Mouse (Mus musculus) MEL (cell line): ENCODE results near the gene Olfr1098.

Experiments
- BHLHE40 ChIP-seq: IDR thresholded peaks from 2 replicates; pipeline ENCODE4 v1.6.1; 2012; ENCODE audit warnings: low read depth, mild to moderate bottlenecking, inconsistent platforms, low read length, improper control_type of control experiment, borderline replicate concordance
- CHD2 ChIP-seq: IDR thresholded peaks from 2 replicates; pipeline ENCODE4 v1.6.1; 2011; ENCODE audit warnings: low read length, improper control_type of control experiment
- CTCF ChIP-seq, 3 experiments: IDR thresholded peaks in 2 of 3; conservative IDR thresholded peaks in 1 of 3; 2 replicates each; pipeline ENCODE4 v1.5.1; 2011 to 2012; ENCODE audit warnings: low read length in 3 of 3, low read depth in 2 of 3, mild to moderate bottlenecking in 2 of 3, improper control_type of control experiment in 1 of 3, inconsistent platforms in 1 of 3, mixed read lengths in 1 of 3, moderate library complexity in 1 of 3; ENCODE audit not compliant: control insufficient read depth in 1 of 3, insufficient read depth in 1 of 3, poor library complexity in 1 of 3, severe bottlenecking in 1 of 3
- EP300 ChIP-seq, 2 experiments: IDR thresholded peaks; 2 replicates each; pipeline ENCODE4 v1.6.1; 2011; ENCODE audit warnings: improper control_type of control experiment in 2 of 2, low read length in 2 of 2, low read depth in 1 of 2, mild to moderate bottlenecking in 1 of 2
- ETS1 ChIP-seq: IDR thresholded peaks from 2 replicates; pipeline ENCODE4 v1.6.1; 2012; ENCODE audit warnings: low read depth, mild to moderate bottlenecking, inconsistent platforms, low read length, improper control_type of control experiment, moderate library complexity
- GATA1 ChIP-seq: IDR thresholded peaks from 2 replicates; pipeline ENCODE4 v1.6.1; 2011; ENCODE audit warnings: low read depth, low read length, improper control_type of control experiment
- MEF2A ChIP-seq: IDR thresholded peaks from 2 replicates; pipeline ENCODE4 v1.6.1; 2014; ENCODE audit warnings: low read depth, mild to moderate bottlenecking, inconsistent platforms, low read length, improper control_type of control experiment; ENCODE audit not compliant: poor library complexity, insufficient replicate concordance, severe bottlenecking; ENCODE audit errors: extremely low read depth
- POLR2A ChIP-seq, 2 experiments: IDR thresholded peaks; 2 replicates each; pipeline ENCODE4 v1.6.1; 2011 to 2012; ENCODE audit warnings: low read length in 2 of 2, mild to moderate bottlenecking in 2 of 2, control low read depth in 1 of 2, improper control_type of control experiment in 1 of 2, low read depth in 1 of 2, moderate library complexity in 1 of 2; ENCODE audit not compliant: control insufficient read depth in 1 of 2, insufficient read depth in 1 of 2, poor library complexity in 1 of 2
- USF1 ChIP-seq: IDR thresholded peaks from 2 replicates; pipeline ENCODE4 v1.6.1; 2014; ENCODE audit warnings: low read depth, mild to moderate bottlenecking, inconsistent platforms, low read length, improper control_type of control experiment, moderate library complexity
- ZKSCAN1 ChIP-seq: IDR thresholded peaks from 2 replicates; pipeline ENCODE4 v1.6.1; 2012; ENCODE audit warnings: low read depth, mild to moderate bottlenecking, inconsistent platforms, low read length, improper control_type of control experiment, moderate library complexity

- no peak for TF ChIP-seq CTCF (IDR thresholded peaks at IDR 0.05 in 2 of 3, conservative IDR thresholded peaks at IDR 0.05 in 1 of 3; ENCODE audit: control insufficient read depth in 1 of 3, insufficient read depth in 1 of 3, low read depth in 2 of 3, low read length in 3 of 3, poor library complexity in 1 of 3, severe bottlenecking in 1 of 3)
- TF ChIP-seq GATA1: no peak
- no peak for TF ChIP-seq USF1
- no peak for TF ChIP-seq EP300 (IDR thresholded peaks at IDR 0.05; ENCODE audit: low read depth in 1 of 2, low read length in 2 of 2)
- TF ChIP-seq ETS1: no peak
- TF ChIP-seq POLR2A (IDR thresholded peaks at IDR 0.05; ENCODE audit: control insufficient read depth in 1 of 2, insufficient read depth in 1 of 2, low read depth in 1 of 2, low read length in 2 of 2, poor library complexity in 1 of 2): no peak
- TF ChIP-seq MEF2A: no peak
- TF ChIP-seq BHLHE40: no peak
- TF ChIP-seq CHD2: no peak
- no peak for TF ChIP-seq ZKSCAN1
These were observed 36.2 kb upstream of the Olfr1098 start, which contains the start of gene Olfr1099 for GRCm38 (mm10) chr2:86960593-86960992.
